Mouse (Mus musculus) kidney, postnatal 10 days (tissue): ENCODE measurements around the gene Kazn.
A peak's percentile ranks its signal among the peaks of the same experiment; 100 is the strongest.

Experiments
- DNase-seq: peaks from one replicate; pipeline ENCODE4 v3.0.0; 2021; ENCODE audit warnings: mixed read lengths

Kazn gene

GRCm38 (mm10) chr4:142162102-142162501, 77.1 kb downstream of the Kazn start:
- no peak for DNase-seq

DNA sequence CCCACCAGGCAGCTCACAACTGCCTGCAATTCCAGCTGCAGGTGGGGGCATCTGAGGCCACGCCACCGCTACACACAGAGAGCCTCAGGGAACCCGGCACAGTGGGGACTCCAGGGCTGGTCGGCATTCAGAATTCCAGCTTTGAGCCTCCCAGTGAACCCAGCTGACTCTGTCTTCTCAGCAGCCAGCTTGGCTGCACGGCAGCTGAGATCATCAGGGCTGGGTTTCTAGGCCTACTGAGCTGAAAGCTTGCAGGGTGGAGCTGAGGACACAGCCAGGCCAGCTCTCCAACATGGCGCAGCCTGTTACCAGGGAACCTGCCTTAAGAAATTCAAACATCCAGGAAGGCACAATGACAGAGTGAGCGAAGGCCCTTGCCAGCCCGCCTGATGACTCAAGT, 79.2 kb downstream of the Kazn start:
- DNase-seq: no peak

DNA sequence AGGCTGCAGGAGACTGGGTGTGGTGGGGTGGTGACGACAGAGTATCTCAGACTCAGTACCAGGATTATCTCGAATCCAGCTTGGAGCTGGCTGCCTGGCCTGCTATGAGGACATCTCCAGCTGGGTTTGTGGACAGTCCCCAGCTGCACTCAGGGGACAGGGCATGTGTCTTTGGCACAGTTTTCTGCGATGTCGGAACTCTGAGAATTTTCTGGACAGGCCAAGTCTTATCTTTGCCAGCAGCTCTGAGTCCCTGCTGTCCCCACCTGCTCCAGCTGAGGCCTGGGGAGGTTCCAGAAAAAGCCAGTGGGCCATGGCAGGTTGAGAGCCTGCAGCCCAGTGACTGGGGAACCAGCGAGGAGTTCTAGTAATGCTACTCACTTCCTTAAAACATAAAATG, 82.7 kb downstream of the Kazn start:
- no peak for DNase-seq

GRCm38 (mm10) chr4:142154246-142154645, 85.0 kb downstream of the Kazn start:
- no peak for DNase-seq

- peak; percentile 95 for DNase-seq
Measured at GRCm38 (mm10) chr4:142153526-142153925, 85.7 kb downstream of the Kazn start.

DNA sequence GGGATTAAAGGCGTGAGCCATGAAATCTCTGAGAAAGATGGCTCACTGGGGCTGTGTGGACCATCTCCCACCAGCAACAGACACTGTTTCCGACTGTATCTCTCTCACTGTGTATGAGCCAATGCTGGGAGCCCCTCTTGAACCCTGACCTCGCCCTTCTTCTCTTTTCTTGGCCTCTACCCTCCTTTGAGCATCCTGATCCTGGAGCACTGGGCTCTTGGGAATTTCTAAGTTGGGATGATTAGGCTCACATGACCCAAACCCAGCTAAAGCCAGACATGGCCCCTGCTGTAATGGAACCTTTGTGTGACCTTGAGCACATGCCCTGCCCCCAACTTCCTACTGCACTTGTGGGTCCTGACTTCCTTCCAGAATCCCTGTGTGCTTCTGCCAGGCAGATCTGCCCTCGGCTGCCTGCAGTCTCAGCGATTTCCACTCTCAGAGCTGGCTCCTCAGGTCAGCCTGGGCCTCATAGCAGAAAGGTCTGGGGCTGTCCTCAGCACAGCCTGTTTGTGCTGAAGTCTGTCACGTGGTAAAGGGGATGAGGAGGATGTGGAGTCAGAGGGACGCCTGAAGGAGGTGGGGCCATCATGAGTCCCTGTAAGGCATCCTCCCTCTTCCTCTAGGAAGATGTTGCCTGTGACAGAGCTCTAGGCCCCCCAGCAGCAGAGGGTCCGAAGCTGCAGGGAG, 86.3 kb downstream of the Kazn start:
- DNase-seq: no peak

DNA sequence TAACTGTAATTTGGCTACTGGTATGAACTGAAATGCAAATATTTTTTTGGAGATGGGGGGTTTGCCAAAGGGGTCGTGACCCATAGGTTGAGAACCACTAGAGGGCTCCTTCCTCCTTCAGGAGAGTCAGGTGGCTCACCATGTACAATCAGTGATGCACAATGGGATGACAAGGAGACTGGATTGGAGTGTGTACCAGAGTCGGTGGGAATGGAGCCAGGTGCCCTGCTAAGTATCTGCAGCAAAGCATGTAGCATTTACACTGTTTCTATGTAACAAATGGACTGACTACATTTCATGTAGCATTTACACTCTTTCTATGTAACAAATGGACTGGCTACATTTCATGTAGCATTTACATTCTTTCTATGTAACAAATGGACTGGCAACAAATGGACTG, 89.1 kb downstream of the Kazn start:
- DNase-seq: no peak

DNA sequence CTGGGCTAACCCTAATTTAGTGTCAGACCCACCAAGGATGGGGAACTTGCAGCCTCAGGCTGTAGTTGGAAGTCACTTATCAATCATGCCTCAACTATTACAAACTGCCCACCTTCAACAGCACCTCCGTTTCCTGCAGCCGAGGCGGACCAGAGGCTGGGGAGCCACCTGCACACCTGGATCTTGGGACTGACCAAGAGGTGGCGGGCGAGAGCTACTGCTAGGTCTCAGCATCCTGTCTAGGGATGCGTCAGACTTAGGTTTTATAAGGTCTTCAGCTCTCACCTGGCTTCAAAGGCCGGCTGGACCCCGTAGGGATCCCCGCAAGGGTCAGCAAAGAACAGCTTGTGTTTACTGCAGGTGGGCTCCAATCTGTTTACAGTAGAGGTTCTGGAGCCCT, 90.0 kb downstream of the Kazn start:
- DNase-seq: no peak

GRCm38 (mm10) chr4:142147671-142148070, 91.5 kb downstream of the Kazn start:
- DNase-seq: no peak

DNA sequence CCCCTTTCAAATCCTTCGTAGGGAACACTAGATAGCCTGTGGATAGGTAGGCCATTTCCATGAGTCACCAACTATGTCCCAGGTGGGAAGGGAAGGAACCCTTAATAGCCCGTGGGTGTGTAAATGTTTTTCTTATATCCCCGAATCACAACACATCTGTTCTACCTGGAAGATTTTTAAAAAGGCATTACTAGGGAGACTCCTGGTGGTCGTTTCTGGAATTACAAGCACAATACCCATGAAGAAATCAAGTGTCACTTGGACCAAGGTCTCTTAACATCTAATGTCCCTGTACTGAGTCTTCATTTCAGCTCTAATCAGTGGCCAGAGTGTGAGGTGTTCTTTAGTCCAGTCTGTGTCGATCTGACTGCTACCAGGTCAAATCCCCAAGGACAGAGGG, 95.1 kb downstream of the Kazn start:
- DNase-seq: no peak

DNA sequence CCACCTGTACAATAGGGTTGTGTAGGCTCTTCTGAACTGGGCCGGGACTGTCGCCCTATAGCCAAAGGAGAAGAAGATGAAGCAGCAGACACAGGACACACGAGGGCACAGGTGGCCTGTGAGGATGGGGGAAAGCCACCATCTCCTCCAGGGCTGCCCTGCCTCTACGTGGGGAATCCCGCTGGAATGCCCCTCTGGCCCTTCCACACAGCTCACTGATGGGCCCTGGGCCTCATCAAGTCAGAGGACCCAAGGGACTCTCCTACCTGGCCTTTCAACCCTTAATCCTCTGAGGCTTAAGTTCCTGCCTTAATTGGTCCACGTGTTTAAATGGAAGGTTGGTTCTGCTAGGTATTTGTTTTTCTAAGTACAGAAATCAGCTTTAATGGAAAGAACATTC, 95.9 kb downstream of the Kazn start:
- DNase-seq: no peak

- no peak for DNase-seq
Measured at GRCm38 (mm10) chr4:142139729-142140128, 99.5 kb downstream of the Kazn start.

- no peak for DNase-seq
Measured at GRCm38 (mm10) chr4:142138356-142139099, 100.7 kb downstream of the Kazn start.

DNA sequence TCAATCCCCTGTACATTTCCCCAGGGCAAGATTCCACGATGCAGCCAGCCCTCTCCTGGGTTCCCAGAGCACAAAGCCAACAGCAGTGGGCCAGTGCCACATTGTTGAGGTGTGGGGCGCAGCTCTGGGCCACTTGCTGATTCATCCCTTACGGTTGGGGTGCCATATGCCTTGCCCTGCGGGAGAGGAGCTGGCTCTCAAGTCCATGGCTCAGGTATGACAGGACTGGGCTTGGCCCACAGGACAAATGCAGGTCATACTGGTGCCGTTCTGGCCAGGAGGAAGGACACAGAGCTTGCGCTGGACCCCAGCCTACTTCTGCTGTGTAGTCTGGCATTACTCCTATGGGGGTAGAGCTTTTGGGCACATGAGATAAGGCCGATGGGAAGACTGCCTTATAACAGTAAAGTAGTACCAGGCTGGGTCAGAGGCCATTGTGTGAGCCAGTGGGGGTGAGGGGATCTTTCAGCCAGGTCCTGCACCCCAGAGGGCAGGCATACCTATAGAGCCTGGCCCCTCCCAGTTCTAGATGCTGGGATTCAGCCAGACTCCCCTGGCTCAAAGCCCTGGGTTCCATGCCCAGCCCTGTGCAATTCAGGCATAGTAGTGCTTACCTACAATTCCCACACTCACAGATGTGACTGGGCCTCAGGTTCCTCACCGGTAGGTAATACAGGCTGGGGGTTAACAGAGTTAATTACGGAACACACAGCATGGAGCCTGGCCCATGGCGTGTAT, 102.3 kb downstream of the Kazn start:
- no peak for DNase-seq

- DNase-seq: no peak
Measured at GRCm38 (mm10) chr4:142135515-142135914, 103.7 kb downstream of the Kazn start.

- no peak for DNase-seq
Measured at GRCm38 (mm10) chr4:142130162-142130561, 109.0 kb downstream of the Kazn start.

GRCm38 (mm10) chr4:142127275-142127788, 111.9 kb downstream of the Kazn start:
- no peak for DNase-seq

GRCm38 (mm10) chr4:142126641-142127274, 112.4 kb downstream of the Kazn start:
- no peak for DNase-seq

- DNase-seq: no peak
Measured at GRCm38 (mm10) chr4:142121164-142121563, 118.0 kb downstream of the Kazn start.

DNA sequence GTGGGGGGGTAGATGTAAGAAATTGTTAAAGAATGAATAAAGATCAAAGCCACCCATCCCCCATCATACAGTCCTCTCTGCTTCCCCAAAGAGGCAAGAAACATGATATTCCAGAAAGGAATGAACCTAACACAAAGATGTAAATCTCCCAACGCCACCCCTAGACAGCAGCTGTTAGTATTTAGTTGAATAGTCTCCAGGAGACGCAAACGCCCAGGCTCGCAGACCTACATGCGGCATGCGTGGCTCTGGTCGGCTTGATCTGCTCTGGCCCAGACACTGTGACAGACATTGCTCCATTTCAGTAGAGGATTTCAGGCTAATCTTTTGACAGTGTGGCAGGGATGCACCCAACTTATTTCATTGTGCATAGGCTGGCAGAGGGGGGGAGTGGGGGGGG, 120.7 kb downstream of the Kazn start:
- DNase-seq: no peak

GRCm38 (mm10) chr4:142117993-142118392, 121.2 kb downstream of the Kazn start:
- no peak for DNase-seq

GRCm38 (mm10) chr4:142113306-142113705, 125.9 kb downstream of the Kazn start:
- DNase-seq: peak; percentile 56

GRCm38 (mm10) chr4:142103081-142103671, 136.0 kb downstream of the Kazn start:
- DNase-seq: no peak
